Mouse (Mus musculus) liver, embryonic 14.5 days (tissue): ENCODE data around the gene Snx12.

ENCODE experiments used
- CTCF ChIP-seq: IDR thresholded peaks from 2 replicates; pipeline ENCODE4 v1.5.1; 2016; ENCODE audit warnings: antibody characterized with exemption, low read depth, control low read depth
- EP300 ChIP-seq: IDR thresholded peaks from 2 replicates; pipeline ENCODE4 v1.6.1; 2016; ENCODE audit warnings: antibody characterized with exemption, low read depth

DNA sequence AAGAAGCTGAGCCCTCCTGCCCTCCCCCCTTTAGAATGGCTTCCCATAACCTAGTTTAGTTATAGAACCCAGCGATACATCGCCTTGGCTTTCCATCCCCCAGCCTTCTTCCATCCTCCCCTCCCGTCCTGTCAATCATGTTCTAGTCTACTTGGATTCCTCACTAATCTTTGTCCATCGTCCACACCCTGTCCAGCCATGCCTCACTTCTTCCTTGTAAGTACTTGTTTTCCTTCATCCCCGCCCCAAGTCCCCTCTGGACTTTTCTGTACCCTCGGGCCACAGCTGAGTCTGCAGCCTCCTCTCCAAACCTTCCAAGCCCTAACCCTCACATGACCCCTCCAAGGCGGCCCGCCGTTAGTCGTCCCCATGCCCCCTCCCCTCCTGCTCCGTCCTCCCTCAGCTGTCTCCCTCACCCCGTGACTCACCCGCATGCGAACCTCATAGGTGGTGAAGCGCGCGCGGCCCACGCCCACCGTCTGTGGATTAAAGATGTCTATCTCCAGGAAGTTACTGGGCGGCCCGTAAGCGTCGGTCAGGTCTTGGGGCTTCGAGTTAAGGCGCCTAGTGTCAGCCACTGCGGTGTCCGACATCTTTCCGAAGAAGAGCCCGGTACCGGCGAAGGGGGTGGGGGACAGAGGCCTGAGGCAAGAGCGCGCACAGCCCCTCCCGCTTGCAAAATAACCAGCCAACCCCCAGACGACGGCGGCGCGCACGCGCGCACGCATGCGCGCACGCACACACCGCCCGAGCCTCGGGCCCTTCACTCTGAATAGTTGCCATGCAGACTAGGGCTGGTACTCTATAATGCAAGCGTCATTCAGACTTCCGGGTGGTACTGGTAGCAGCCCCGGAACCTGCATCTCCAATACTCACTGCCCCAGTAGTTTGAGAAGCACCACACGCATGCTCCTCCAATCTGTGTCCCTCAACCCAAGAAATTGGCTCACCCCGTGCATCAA lies at the start of gene Snx12:
- TF ChIP-seq CTCF = no peak
- TF ChIP-seq EP300 = no peak
